ENCODE assay signal across 8 mouse cellular contexts in the genomic region with DNA sequence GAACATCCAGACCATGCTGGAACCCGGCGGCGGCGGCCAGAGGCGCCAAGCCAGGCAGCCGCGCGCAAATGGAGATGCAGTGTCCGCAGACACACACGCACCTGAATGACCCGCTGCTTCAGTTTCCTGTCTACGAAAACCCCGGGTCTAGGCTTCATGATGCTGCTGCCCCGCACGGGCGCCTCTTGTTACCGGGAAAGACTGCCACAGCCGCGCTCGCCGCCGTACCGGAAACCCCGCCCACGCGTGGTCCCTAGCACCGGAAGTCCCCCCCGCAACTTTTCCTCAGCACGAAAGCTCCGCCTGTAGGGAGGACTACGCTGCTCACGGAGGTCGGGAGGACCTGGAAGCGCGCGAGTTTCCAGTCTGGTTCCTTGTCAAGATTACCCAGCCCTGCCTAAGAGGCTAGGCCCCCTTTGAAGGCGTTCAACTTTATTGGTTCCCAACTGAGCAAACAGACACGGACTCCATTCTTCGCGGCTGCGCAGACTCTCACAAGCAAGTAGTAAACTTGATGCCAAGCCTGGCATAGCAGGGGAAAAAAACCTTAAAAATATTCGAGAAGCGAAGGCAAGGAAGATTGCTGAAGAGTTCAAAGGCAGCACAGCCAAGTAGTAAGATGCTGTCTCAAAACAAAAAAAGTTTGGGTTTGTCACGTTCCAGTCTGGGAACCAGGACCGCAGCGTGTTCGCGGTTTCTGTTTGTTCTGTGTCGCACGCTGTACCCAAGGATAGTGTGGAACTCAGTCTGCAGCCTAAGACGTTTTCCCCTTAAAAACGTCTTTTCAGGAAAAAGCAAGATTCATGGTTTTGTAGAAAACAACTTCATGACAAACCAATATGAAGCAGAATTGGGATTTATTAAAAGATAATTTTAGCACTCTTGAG. TPM values are rescaled to one million over a fixed set of nuclear protein-coding genes. Genes with fewer than 3 reads are reported as not detected.
DNase-seq lines count a peak whose midpoint lies in the region; ATAC-seq and TF ChIP-seq lines count a peak whose summit lies in the region.

A gene (minus strand): TSS at position 255 of the 887 bp plus-strand sequence.
A gene (plus strand): TSS at position 744 of the 887 bp plus-strand sequence.

- peak within 1 kb of the TSS; percentile 72 for H3K4me2 ChIP-seq in forebrain, embryonic 12.5 days
- H3K4me2 ChIP-seq in heart, postnatal 0 days (ENCODE audit: low read depth, low read length): peak within 1 kb of the TSS; percentile 73
- peak within 1 kb of the TSS; percentile 79 for H3K4me2 ChIP-seq in liver, embryonic 16.5 days (ENCODE audit: low read depth, low read length)
- H3K4me2 ChIP-seq in neural tube, embryonic 13.5 days: peak within 1 kb of the TSS; percentile 75

- peak; percentile 39 for TF ChIP-seq POLR2A in testis, adult 2 months (IDR thresholded peaks at IDR 0.05; ENCODE audit: control insufficient read depth, low read depth, low read length)

- TF ChIP-seq CTCF in E14TG2a.4 (conservative IDR thresholded peaks at IDR 0.05; ENCODE audit: low read length): no peak
- no peak for TF ChIP-seq CTCF in heart, postnatal 0 days (IDR thresholded peaks at IDR 0.05; ENCODE audit: low read depth)
- TF ChIP-seq CTCF in testis, adult 2 months (IDR thresholded peaks at IDR 0.05; ENCODE audit: control insufficient read depth, insufficient read depth, insufficient replicate concordance, low read depth, low read length): no peak

- under 1% methylated on average over 52 of the region's 52 CpGs for WGBS in forebrain, embryonic 12.5 days
- WGBS in heart, postnatal 0 days: under 1% methylated on average over 52 of the region's 52 CpGs
- WGBS in liver, embryonic 16.5 days (ENCODE audit: insufficient replicate concordance): under 1% methylated on average over 52 of the region's 52 CpGs
- WGBS in neural tube, embryonic 13.5 days: under 1% methylated on average over 52 of the region's 52 CpGs

- no peaks in the 10 kb centered on the region for H3K9me3 ChIP-seq in E14TG2a.4 (ENCODE audit: low read length)
- H3K9me3 ChIP-seq in forebrain, embryonic 12.5 days: no peaks in the 10 kb centered on the region
- H3K9me3 ChIP-seq in heart, postnatal 0 days (replicated peaks; ENCODE audit: control insufficient read depth, low read length): no peaks in the 10 kb centered on the region
- H3K9me3 ChIP-seq in liver, embryonic 16.5 days (replicated peaks; ENCODE audit: control insufficient read depth, low read length): no peaks in the 10 kb centered on the region
- no peaks in the 10 kb centered on the region for H3K9me3 ChIP-seq in neural tube, embryonic 13.5 days

- H3K27ac ChIP-seq in forebrain, embryonic 12.5 days: peak within 1 kb of the TSS; percentile 88
- H3K27ac ChIP-seq in heart, postnatal 0 days (ENCODE audit: low read depth): peak within 1 kb of the TSS; percentile 89
- peak within 1 kb of the TSS; percentile 97 for H3K27ac ChIP-seq in liver, embryonic 16.5 days (ENCODE audit: low read length)
- H3K27ac ChIP-seq in neural tube, embryonic 13.5 days (replicated peaks): peak within 1 kb of the TSS; percentile 77
- H3K27ac ChIP-seq in testis, adult 2 months (ENCODE audit: control insufficient read depth, insufficient read depth, low read depth, low read length): peak within 1 kb of the TSS; percentile 83

- peak; percentile 99 for ATAC-seq in forebrain, embryonic 12.5 days (ENCODE audit: low FRiP score)
- peak; percentile 99 for ATAC-seq in heart, postnatal 0 days (ENCODE audit: insufficient read depth, low read depth)
- ATAC-seq in liver, embryonic 16.5 days (ENCODE audit: low read depth): peak; percentile 95
- peak; percentile 100 for ATAC-seq in neural tube, embryonic 13.5 days (ENCODE audit: low read depth)

- H3K36me3 ChIP-seq in E14TG2a.4 (ENCODE audit: insufficient read depth, low read length): peaks cover 35% of the 10 kb centered on the region
- peaks cover 27% of the 10 kb centered on the region for H3K36me3 ChIP-seq in forebrain, embryonic 12.5 days (replicated peaks)
- H3K36me3 ChIP-seq in heart, postnatal 0 days (replicated peaks; ENCODE audit: control insufficient read depth, insufficient read depth, low read length): peaks cover 19% of the 10 kb centered on the region; the same call in 1 of the 2 replicates
- H3K36me3 ChIP-seq in liver, embryonic 16.5 days (ENCODE audit: control insufficient read depth, insufficient read depth): peaks cover 3% of the 10 kb centered on the region; the same call in 1 of the 2 replicates
- H3K36me3 ChIP-seq in neural tube, embryonic 13.5 days: peaks cover 26% of the 10 kb centered on the region
- no peaks in the 10 kb centered on the region for H3K36me3 ChIP-seq in testis, adult 2 months (ENCODE audit: control insufficient read depth, insufficient read depth, low read length)

- H3K27me3 ChIP-seq in E14TG2a.4 (ENCODE audit: insufficient read depth, low read length): no peaks in the 10 kb centered on the region
- no peaks in the 10 kb centered on the region for H3K27me3 ChIP-seq in forebrain, embryonic 12.5 days
- no peaks in the 10 kb centered on the region for H3K27me3 ChIP-seq in heart, postnatal 0 days (ENCODE audit: control insufficient read depth, insufficient read depth, low read length)
- H3K27me3 ChIP-seq in liver, embryonic 16.5 days (ENCODE audit: control insufficient read depth, insufficient read depth, low read depth, low read length): no peaks in the 10 kb centered on the region
- H3K27me3 ChIP-seq in neural tube, embryonic 13.5 days: no peaks in the 10 kb centered on the region
- H3K27me3 ChIP-seq in testis, adult 2 months (ENCODE audit: control insufficient read depth, insufficient read depth, low read length): no peaks in the 10 kb centered on the region

- peak; percentile 94 for TF ChIP-seq EP300 in heart, postnatal 0 days (IDR thresholded peaks at IDR 0.05; ENCODE audit: low read depth)

- H3K4me1 ChIP-seq in E14TG2a.4 (replicated peaks; ENCODE audit: low read depth, low read length): peaks cover 46% of the 10 kb centered on the region
- H3K4me1 ChIP-seq in forebrain, embryonic 12.5 days: peaks cover 32% of the 10 kb centered on the region
- peaks cover 7% of the 10 kb centered on the region for H3K4me1 ChIP-seq in heart, postnatal 0 days (ENCODE audit: control insufficient read depth, insufficient read depth)
- H3K4me1 ChIP-seq in liver, embryonic 16.5 days (ENCODE audit: control insufficient read depth, low read depth, low read length): peaks cover 29% of the 10 kb centered on the region
- H3K4me1 ChIP-seq in neural tube, embryonic 13.5 days (replicated peaks): peaks cover 25% of the 10 kb centered on the region
- H3K4me1 ChIP-seq in testis, adult 2 months (ENCODE audit: control insufficient read depth, insufficient read depth, low read length): no peaks in the 10 kb centered on the region

- peak within 1 kb of the TSS; percentile 95 for H3K4me3 ChIP-seq in E14TG2a.4 (replicated peaks; ENCODE audit: low read length)
- H3K4me3 ChIP-seq in forebrain, embryonic 12.5 days (replicated peaks): peak within 1 kb of the TSS; percentile 77
- peak within 1 kb of the TSS; percentile 89 for H3K4me3 ChIP-seq in heart, postnatal 0 days (ENCODE audit: low read depth, low read length)
- peak within 1 kb of the TSS; percentile 91 for H3K4me3 ChIP-seq in liver, embryonic 16.5 days (ENCODE audit: low read depth, low read length)
- peak within 1 kb of the TSS; percentile 76 for H3K4me3 ChIP-seq in neural tube, embryonic 13.5 days
- H3K4me3 ChIP-seq in testis, adult 2 months (ENCODE audit: control insufficient read depth, low read depth, low read length): peak within 1 kb of the TSS; percentile 90

- DNase-seq in c-Kit-positive CD71-positive TER-119-positive erythroid progenitor cells, embryonic 14.5 days (ENCODE audit: low spot score): peak; percentile 92
- DNase-seq in heart, postnatal 0 days (ENCODE audit: low spot score): peak; percentile 98
- DNase-seq in kidney, postnatal 4 days: peak; percentile 93 to 95

- peak within 1 kb of the TSS; percentile 70 for H3K9ac ChIP-seq in forebrain, embryonic 12.5 days
- H3K9ac ChIP-seq in heart, postnatal 0 days (replicated peaks; ENCODE audit: low read depth, low read length): peak within 1 kb of the TSS; percentile 68
- peak within 1 kb of the TSS; percentile 88 for H3K9ac ChIP-seq in liver, embryonic 16.5 days (ENCODE audit: low read depth, low read length)
- peak within 1 kb of the TSS; percentile 82 for H3K9ac ChIP-seq in neural tube, embryonic 13.5 days

RNA-seq across cellular contexts. Expression of the first gene that starts in this region (rescaled TPM):
- polyA plus RNA-seq in forebrain, embryonic 12.5 days (2016; fragmentation: Nextera tagmentation; extraction: Ambion mirVana): 44.5 and 47.2 TPM in 2 replicates
- total RNA-seq in heart, postnatal 0 days (2014; rRNA removed; ENCODE audit: low replicate concordance): 8.4 and 13.9 TPM in 2 replicates
- polyA plus RNA-seq in heart, postnatal 0 days (2015; fragmentation: Nextera tagmentation; extraction: Ambion mirVana): 8.3 and 8.8 TPM in 2 replicates
- polyA plus RNA-seq in liver, embryonic 16.5 days (2015; fragmentation: Nextera tagmentation; extraction: Ambion mirVana): 9.3 and 10.0 TPM in 2 replicates
- 38.8 and 40.4 TPM in 2 replicates for polyA plus RNA-seq in neural tube, embryonic 13.5 days (2015; fragmentation: Nextera tagmentation; extraction: Ambion mirVana)
- 5.2 and 6.2 TPM in 2 replicates for polyA plus RNA-seq in testis, adult 2 months (2012; rRNA removed)

RNA-seq across cellular contexts. Expression of the second gene that starts in this region (rescaled TPM):
- polyA plus RNA-seq in forebrain, embryonic 12.5 days (2016; fragmentation: Nextera tagmentation; extraction: Ambion mirVana): 80.4 and 82.9 TPM in 2 replicates
- total RNA-seq in heart, postnatal 0 days (2014; rRNA removed; ENCODE audit: low replicate concordance): 26.2 and 60.1 TPM in 2 replicates
- polyA plus RNA-seq in heart, postnatal 0 days (2015; fragmentation: Nextera tagmentation; extraction: Ambion mirVana): 123 and 136 TPM in 2 replicates
- 45.5 and 51.5 TPM in 2 replicates for polyA plus RNA-seq in liver, embryonic 16.5 days (2015; fragmentation: Nextera tagmentation; extraction: Ambion mirVana)
- 61.0 and 65.5 TPM in 2 replicates for polyA plus RNA-seq in neural tube, embryonic 13.5 days (2015; fragmentation: Nextera tagmentation; extraction: Ambion mirVana)
- polyA plus RNA-seq in testis, adult 2 months (2012; rRNA removed): 5.5 and 6.0 TPM in 2 replicates

Comparison
In these comparisons a context has a peak if more than half of its experiments do, and no peak if none do; other contexts are left out.
1. Peak in every context shown above with its lines: DNase-seq, ATAC-seq, H3K4me3 ChIP-seq and H3K27ac ChIP-seq.